Mouse (Mus musculus) embryonic facial prominence, embryonic 10.5 days (tissue): ENCODE measurements around the gene Pitpnb. TPM values are rescaled to one million over a fixed set of nuclear protein-coding genes. Genes with fewer than 3 reads are reported as not detected.
A peak's percentile ranks its signal among the peaks of the same experiment; 100 is the strongest.

Source experiments
- DNase-seq: peaks from one replicate; pipeline ENCODE4 v3.0.0-alpha.2; 2017; ENCODE audit warnings: low spot score
- H3K27ac ChIP-seq: fragments of 300-500 bp; sonication (generic); replicated peaks from 2 replicates; pipeline ENCODE4 v1.5.1; 2016; ENCODE audit warnings: mild to moderate bottlenecking
- H3K27me3 ChIP-seq: fragments of 300-500 bp; sonication (generic); replicated peaks from 2 replicates; pipeline ENCODE4 v1.6.1; 2016; ENCODE audit warnings: low read depth, mild to moderate bottlenecking; ENCODE audit not compliant: poor library complexity, severe bottlenecking
- H3K36me3 ChIP-seq: fragments of 300-500 bp; sonication (generic); replicated peaks from 2 replicates; pipeline ENCODE4 v1.6.1; 2016; ENCODE audit warnings: mild to moderate bottlenecking, moderate library complexity
- H3K4me1 ChIP-seq: fragments of 300-500 bp; sonication (generic); 2 replicates; pipeline ENCODE4 v1.6.1; 2016
- H3K4me3 ChIP-seq: fragments of 300-500 bp; sonication (generic); 2 replicates; pipeline ENCODE4 v1.5.1; 2016; ENCODE audit warnings: mild to moderate bottlenecking, moderate library complexity
- H3K9me3 ChIP-seq: fragments of 300-500 bp; sonication (generic); 2 replicates; pipeline ENCODE4 v1.6.1; 2016; ENCODE audit warnings: mild to moderate bottlenecking
- WGBS: fragments of 180-500 bp; shearing (Covaris S2); methylation state at CpG from one replicate; pipeline ENCODE4 v1.1.7; 2016; 5-methylcytosine and 5-hydroxymethylcytosine counted together
- polyA plus RNA-seq: library from polyadenylated mRNA; unstranded; fragments of >200 nt; fragmentation: Nextera tagmentation; extraction: Ambion mirVana; gene quantifications from 2 replicates; pipeline ENCODE4 v1.2.1, GENCODE M21; 2016

Gene Pitpnb
- polyA plus RNA-seq, 1 experiment from 2014 or later, result 127 TPM

GRCm38 (mm10) chr5:111315061-111315460 is 15.5 kb upstream of the Pitpnb start:
- no peak overlapping the region for H3K4me3 ChIP-seq
- H3K36me3 ChIP-seq, result no peaks in the 10 kb centered on the region
- H3K27me3 ChIP-seq, result no peaks in the 10 kb centered on the region
- no peak for DNase-seq
- peaks cover 5% of the 10 kb centered on the region; the same call in 1 of the 2 replicates for H3K9me3 ChIP-seq
- WGBS, result 89% methylated on average over 6 of the region's 6 CpGs
- no peak overlapping the region for H3K27ac ChIP-seq
- no peaks in the 10 kb centered on the region for H3K4me1 ChIP-seq

- Histone ChIP-seq H3K9me3 (peaks cover 5% of the 10 kb centered on the region; the same call in 1 of the 2 replicates), H3K36me3 (no peaks in the 10 kb centered on the region), H3K4me3 (no peak overlapping the region), H3K27me3 (no peaks in the 10 kb centered on the region), H3K27ac (no peak overlapping the region), H3K4me1 (no peaks in the 10 kb centered on the region)
- WGBS, result 72% methylated on average over 3 of the region's 3 CpGs
- no peak for DNase-seq
Observed at GRCm38 (mm10) chr5:111317526-111317925, 13.0 kb upstream of the Pitpnb start.

- H3K4me1 ChIP-seq, result no peaks in the 10 kb centered on the region
- 68% methylated on average over 1 of the region's 1 CpGs for WGBS
- H3K27me3 ChIP-seq, result no peaks in the 10 kb centered on the region
- no peak overlapping the region for H3K27ac ChIP-seq
- no peak for DNase-seq
- peaks cover 3% of the 10 kb centered on the region; the same call in 1 of the 2 replicates for H3K9me3 ChIP-seq
- no peaks in the 10 kb centered on the region for H3K36me3 ChIP-seq
- no peak overlapping the region for H3K4me3 ChIP-seq
Observed at GRCm38 (mm10) chr5:111318946-111319345, 11.6 kb upstream of the Pitpnb start.

GRCm38 (mm10) chr5:111325813-111326212 is 4.8 kb upstream of the Pitpnb start:
- WGBS, result 32% methylated on average over 1 of the region's 1 CpGs
- DNase-seq, result no peak

GRCm38 (mm10) chr5:111327420-111327819 is 3.1 kb upstream of the Pitpnb start:
- H3K36me3 ChIP-seq, result peaks cover 1% of the 10 kb centered on the region; the same call in 1 of the 2 replicates
- WGBS, result 83% methylated on average over 7 of the region's 7 CpGs
- DNase-seq, result no peak
- H3K4me3 ChIP-seq, result no peak overlapping the region
- no peaks in the 10 kb centered on the region for H3K9me3 ChIP-seq
- H3K4me1 ChIP-seq, result peaks cover 20% of the 10 kb centered on the region
- no peaks in the 10 kb centered on the region for H3K27me3 ChIP-seq
- no peak overlapping the region for H3K27ac ChIP-seq

More at GRCm38 (mm10) chr5:111325813-111326212, 4.8 kb upstream of the Pitpnb start:
- no peaks in the 10 kb centered on the region for H3K36me3 ChIP-seq
- H3K27ac ChIP-seq, result no peak overlapping the region
- H3K4me3 ChIP-seq, result no peak overlapping the region
- H3K27me3 ChIP-seq, result no peaks in the 10 kb centered on the region
- H3K9me3 ChIP-seq, result no peaks in the 10 kb centered on the region
- H3K4me1 ChIP-seq, result peaks cover 10% of the 10 kb centered on the region

GRCm38 (mm10) chr5:111329782-111330416 is 664 bp upstream of the Pitpnb start:
- WGBS, result 30% methylated on average over 10 of the region's 10 CpGs
- Histone ChIP-seq H3K27me3 (no peaks in the 10 kb centered on the region), H3K36me3 (peaks cover 26% of the 10 kb centered on the region), H3K4me1 (peaks cover 20% of the 10 kb centered on the region), H3K27ac (peak overlapping the region; percentile 95), H3K9me3 (no peaks in the 10 kb centered on the region), H3K4me3 (peak overlapping the region; percentile 91)
- no peak for DNase-seq

- peaks cover 38% of the 10 kb centered on the region for H3K36me3 ChIP-seq
- H3K27ac ChIP-seq, result peak overlapping the region; percentile 95
- no peak for DNase-seq
- no peaks in the 10 kb centered on the region for H3K27me3 ChIP-seq
- WGBS, result under 1% methylated on average over 14 of the region's 14 CpGs
- H3K4me3 ChIP-seq, result peak overlapping the region; percentile 91
- H3K9me3 ChIP-seq, result no peaks in the 10 kb centered on the region
- H3K4me1 ChIP-seq, result peaks cover 20% of the 10 kb centered on the region
Observed at GRCm38 (mm10) chr5:111331099-111331435, 504 bp downstream of the Pitpnb start.

GRCm38 (mm10) chr5:111335939-111336691 is 5.6 kb downstream of the Pitpnb start:
- WGBS, result 90% methylated on average over 8 of the region's 8 CpGs
- H3K4me1 ChIP-seq, result peaks cover 10% of the 10 kb centered on the region
- H3K27me3 ChIP-seq, result no peaks in the 10 kb centered on the region
- peaks cover 85% of the 10 kb centered on the region for H3K36me3 ChIP-seq
- H3K4me3 ChIP-seq, result no peak overlapping the region
- no peak for DNase-seq
- H3K9me3 ChIP-seq, result no peaks in the 10 kb centered on the region
- H3K27ac ChIP-seq, result no peak overlapping the region

- Histone ChIP-seq H3K9me3 (no peaks in the 10 kb centered on the region), H3K4me1 (no peaks in the 10 kb centered on the region), H3K27me3 (no peaks in the 10 kb centered on the region), H3K36me3 (peaks cover 96% of the 10 kb centered on the region), H3K4me3 (no peak overlapping the region), H3K27ac (no peak overlapping the region)
- 51% methylated on average over 5 of the region's 5 CpGs for WGBS
- peak; percentile 21 for DNase-seq
Observed at GRCm38 (mm10) chr5:111341609-111342008, 11.0 kb downstream of the Pitpnb start.

- 88% methylated on average over 2 of the region's 2 CpGs for WGBS
- no peak for DNase-seq
- Histone ChIP-seq H3K9me3 (no peaks in the 10 kb centered on the region), H3K27ac (no peak overlapping the region), H3K4me3 (no peak overlapping the region), H3K4me1 (no peaks in the 10 kb centered on the region), H3K27me3 (no peaks in the 10 kb centered on the region), H3K36me3 (peaks cover 99% of the 10 kb centered on the region)
Observed at GRCm38 (mm10) chr5:111344721-111345400, 14.3 kb downstream of the Pitpnb start.

GRCm38 (mm10) chr5:111356811-111357617 is 26.5 kb downstream of the Pitpnb start:
- no peak overlapping the region for H3K27ac ChIP-seq
- peaks cover 69% of the 10 kb centered on the region for H3K36me3 ChIP-seq
- no peaks in the 10 kb centered on the region for H3K9me3 ChIP-seq
- DNase-seq, result no peak
- H3K4me1 ChIP-seq, result no peaks in the 10 kb centered on the region
- WGBS, result 96% methylated on average over 12 of the region's 12 CpGs
- H3K4me3 ChIP-seq, result no peak overlapping the region
- H3K27me3 ChIP-seq, result no peaks in the 10 kb centered on the region

- peaks cover 87% of the 10 kb centered on the region for H3K36me3 ChIP-seq
- 85% methylated on average over 5 of the region's 5 CpGs for WGBS
- H3K4me3 ChIP-seq, result no peak overlapping the region
- H3K27ac ChIP-seq, result no peak overlapping the region
- H3K9me3 ChIP-seq, result no peaks in the 10 kb centered on the region
- no peaks in the 10 kb centered on the region; the same call in 1 of the 2 replicates for H3K4me1 ChIP-seq
- no peaks in the 10 kb centered on the region for H3K27me3 ChIP-seq
- no peak for DNase-seq
Observed at GRCm38 (mm10) chr5:111360546-111360945, 30.0 kb downstream of the Pitpnb start.
